Mouse (Mus musculus) embryonic fibroblast, embryonic 13.5 days (primary cell): ENCODE measurements around the gene Styk1.

Experiments used
- CTCF ChIP-seq: IDR thresholded peaks from 2 replicates; pipeline ENCODE4 v1.5.1; 2011; ENCODE audit warnings: mild to moderate bottlenecking, control low read depth, low read length, moderate library complexity, borderline replicate concordance; ENCODE audit not compliant: insufficient read depth
- POLR2A ChIP-seq: IDR thresholded peaks from 2 replicates; pipeline ENCODE4 v1.6.1; 2011; ENCODE audit warnings: low read depth, mild to moderate bottlenecking, control low read depth, low read length, moderate library complexity

- TF ChIP-seq CTCF (no peak), POLR2A (no peak)
Observed at GRCm38 (mm10) chr6:131262009-131262408, 91.4 kb downstream of the Styk1 start.
